Mouse (Mus musculus): ENCODE measurements around the gene Fam162b. TPM values are rescaled to one million over a fixed set of nuclear protein-coding genes. Genes with fewer than 3 reads are reported as not detected.

Fam162b gene
- polyA plus RNA-seq, 1 experiment from 2014 or later: 2.6 TPM

GRCm38 (mm10) chr10:51609741-51610425 lies 19.6 kb upstream of the Fam162b start:
- Histone ChIP-seq H3K27ac (replicated peaks; ENCODE audit: low read depth, low read length) (no peak overlapping the region), H3K27me3 (ENCODE audit: control insufficient read depth, insufficient read depth, low read length) (no peaks in the 10 kb centered on the region), H3K36me3 (ENCODE audit: control insufficient read depth, insufficient read depth, low read length) (no peaks in the 10 kb centered on the region), H3K4me3 (replicated peaks; ENCODE audit: low read depth, low read length) (no peak overlapping the region), H3K9me3 (ENCODE audit: control insufficient read depth, low read length) (no peaks in the 10 kb centered on the region), H3K4me1 (ENCODE audit: control insufficient read depth, insufficient read depth, low read length) (no peaks in the 10 kb centered on the region), H3K9ac (replicated peaks; ENCODE audit: low read length) (no peak overlapping the region), H3K4me2 (ENCODE audit: low read length) (no peak overlapping the region)
- WGBS: 86% methylated on average over 4 of the region's 4 CpGs
- no peak for DNase-seq
- no peak for ATAC-seq (ENCODE audit: low FRiP score, low TSS enrichment)

GRCm38 (mm10) chr10:51596928-51597635 lies 6.8 kb upstream of the Fam162b start:
- 83% methylated on average over 9 of the region's 9 CpGs for WGBS
- H3K36me3 ChIP-seq (ENCODE audit: control insufficient read depth, insufficient read depth, low read length): no peaks in the 10 kb centered on the region
- no peaks in the 10 kb centered on the region for H3K9me3 ChIP-seq (ENCODE audit: control insufficient read depth, low read length)
- DNase-seq (no peak), ATAC-seq (ENCODE audit: low FRiP score, low TSS enrichment) (no peak)
- H3K4me3 ChIP-seq (replicated peaks; ENCODE audit: low read depth, low read length): no peak overlapping the region
- H3K27ac ChIP-seq (replicated peaks; ENCODE audit: low read depth, low read length): no peak overlapping the region
- no peaks in the 10 kb centered on the region for H3K27me3 ChIP-seq (ENCODE audit: control insufficient read depth, insufficient read depth, low read length)
- no peaks in the 10 kb centered on the region for H3K4me1 ChIP-seq (ENCODE audit: control insufficient read depth, insufficient read depth, low read length)
- no peak overlapping the region for H3K9ac ChIP-seq (replicated peaks; ENCODE audit: low read length)
- no peak overlapping the region for H3K4me2 ChIP-seq (ENCODE audit: low read length)

GRCm38 (mm10) chr10:51595001-51595931 lies 4.9 kb upstream of the Fam162b start:
- no peaks in the 10 kb centered on the region for H3K36me3 ChIP-seq (ENCODE audit: control insufficient read depth, insufficient read depth, low read length)
- DNase-seq (peak; percentile 88), ATAC-seq (ENCODE audit: low FRiP score, low TSS enrichment) (no peak)
- H3K27me3 ChIP-seq (ENCODE audit: control insufficient read depth, insufficient read depth, low read length): no peaks in the 10 kb centered on the region; the same call in 1 of the 2 replicates
- H3K4me3 ChIP-seq (replicated peaks; ENCODE audit: low read depth, low read length): no peak overlapping the region
- H3K4me2 ChIP-seq (ENCODE audit: low read length): no peak overlapping the region
- H3K27ac ChIP-seq (replicated peaks; ENCODE audit: low read depth, low read length): no peak overlapping the region
- WGBS: 47% methylated on average over 10 of the region's 10 CpGs
- H3K9ac ChIP-seq (replicated peaks; ENCODE audit: low read length): no peak overlapping the region
- H3K9me3 ChIP-seq (ENCODE audit: control insufficient read depth, low read length): no peaks in the 10 kb centered on the region
- 0 out of 2 replicates have a peak, but pooled peaks cover 1% of the 10 kb centered on the region for H3K4me1 ChIP-seq (ENCODE audit: control insufficient read depth, insufficient read depth, low read length)

- no peak overlapping the region for H3K27ac ChIP-seq (replicated peaks; ENCODE audit: low read depth, low read length)
- WGBS: 89% methylated on average over 2 of the region's 2 CpGs
- peaks cover 5% of the 10 kb centered on the region; the same call in 1 of the 2 replicates for H3K27me3 ChIP-seq (ENCODE audit: control insufficient read depth, insufficient read depth, low read length)
- 0 out of 2 replicates have a peak, but pooled peaks cover 6% of the 10 kb centered on the region for H3K4me1 ChIP-seq (ENCODE audit: control insufficient read depth, insufficient read depth, low read length)
- H3K36me3 ChIP-seq (ENCODE audit: control insufficient read depth, insufficient read depth, low read length): no peaks in the 10 kb centered on the region
- ATAC-seq (ENCODE audit: low FRiP score, low TSS enrichment) (no peak), DNase-seq (no peak)
- H3K9ac ChIP-seq (replicated peaks; ENCODE audit: low read length): no peak overlapping the region
- no peak overlapping the region for H3K4me3 ChIP-seq (replicated peaks; ENCODE audit: low read depth, low read length)
- H3K4me2 ChIP-seq (ENCODE audit: low read length): no peak overlapping the region
- no peaks in the 10 kb centered on the region for H3K9me3 ChIP-seq (ENCODE audit: control insufficient read depth, low read length)
These were observed 1.3 kb upstream of the Fam162b start for GRCm38 (mm10) chr10:51591574-51591973.

GRCm38 (mm10) chr10:51584919-51585318 lies 5.4 kb downstream of the Fam162b start:
- no peak overlapping the region for H3K27ac ChIP-seq (replicated peaks; ENCODE audit: low read depth, low read length)
- 0 out of 2 replicates have a peak, but pooled peaks cover 2% of the 10 kb centered on the region for H3K4me1 ChIP-seq (ENCODE audit: control insufficient read depth, insufficient read depth, low read length)
- DNase-seq: no peak
- H3K9me3 ChIP-seq (ENCODE audit: control insufficient read depth, low read length): no peaks in the 10 kb centered on the region
- no peak overlapping the region for H3K4me2 ChIP-seq (ENCODE audit: low read length)
- no peak overlapping the region for H3K9ac ChIP-seq (replicated peaks; ENCODE audit: low read length)
- no peaks in the 10 kb centered on the region for H3K36me3 ChIP-seq (ENCODE audit: control insufficient read depth, insufficient read depth, low read length)
- H3K27me3 ChIP-seq (ENCODE audit: control insufficient read depth, insufficient read depth, low read length): 0 out of 2 replicates have a peak, but pooled peaks cover 5% of the 10 kb centered on the region
- ATAC-seq (ENCODE audit: low FRiP score, low TSS enrichment): no peak
- no peak overlapping the region for H3K4me3 ChIP-seq (replicated peaks; ENCODE audit: low read depth, low read length)

GRCm38 (mm10) chr10:51584378-51584777 lies 5.9 kb downstream of the Fam162b start:
- 79% methylated on average over 1 of the region's 1 CpGs for WGBS
- ATAC-seq (ENCODE audit: low FRiP score, low TSS enrichment): no peak

GRCm38 (mm10) chr10:51571225-51571996 lies 18.9 kb downstream of the Fam162b start:
- H3K27ac ChIP-seq (replicated peaks; ENCODE audit: low read depth, low read length): no peak overlapping the region
- no peak overlapping the region for H3K4me2 ChIP-seq (ENCODE audit: low read length)
- H3K9me3 ChIP-seq (ENCODE audit: control insufficient read depth, low read length): no peaks in the 10 kb centered on the region
- no peaks in the 10 kb centered on the region for H3K27me3 ChIP-seq (ENCODE audit: control insufficient read depth, insufficient read depth, low read length)
- no peaks in the 10 kb centered on the region for H3K36me3 ChIP-seq (ENCODE audit: control insufficient read depth, insufficient read depth, low read length)
- DNase-seq (no peak), ATAC-seq (ENCODE audit: low FRiP score, low TSS enrichment) (no peak)
- no peaks in the 10 kb centered on the region for H3K4me1 ChIP-seq (ENCODE audit: control insufficient read depth, insufficient read depth, low read length)
- H3K4me3 ChIP-seq (replicated peaks; ENCODE audit: low read depth, low read length): no peak overlapping the region
- no peak overlapping the region for H3K9ac ChIP-seq (replicated peaks; ENCODE audit: low read length)
- WGBS: 80% methylated on average over 9 of the region's 9 CpGs

More at GRCm38 (mm10) chr10:51584378-51584777, 5.9 kb downstream of the Fam162b start:
- Histone ChIP-seq H3K27me3 (ENCODE audit: control insufficient read depth, insufficient read depth, low read length) (0 out of 2 replicates have a peak, but pooled peaks cover under 1% of the 10 kb centered on the region), H3K9ac (replicated peaks; ENCODE audit: low read length) (no peak overlapping the region), H3K4me2 (ENCODE audit: low read length) (no peak overlapping the region), H3K4me3 (replicated peaks; ENCODE audit: low read depth, low read length) (no peak overlapping the region), H3K4me1 (ENCODE audit: control insufficient read depth, insufficient read depth, low read length) (no peaks in the 10 kb centered on the region), H3K27ac (replicated peaks; ENCODE audit: low read depth, low read length) (no peak overlapping the region), H3K9me3 (ENCODE audit: control insufficient read depth, low read length) (no peaks in the 10 kb centered on the region), H3K36me3 (ENCODE audit: control insufficient read depth, insufficient read depth, low read length) (no peaks in the 10 kb centered on the region)
- DNase-seq: no peak

GRCm38 (mm10) chr10:51556005-51556404 lies 34.3 kb downstream of the Fam162b start:
- Histone ChIP-seq H3K9ac (replicated peaks; ENCODE audit: low read length) (no peak overlapping the region), H3K9me3 (ENCODE audit: control insufficient read depth, low read length) (no peaks in the 10 kb centered on the region), H3K27ac (replicated peaks; ENCODE audit: low read depth, low read length) (no peak overlapping the region), H3K4me3 (replicated peaks; ENCODE audit: low read depth, low read length) (no peak overlapping the region), H3K27me3 (ENCODE audit: control insufficient read depth, insufficient read depth, low read length) (no peaks in the 10 kb centered on the region), H3K4me2 (ENCODE audit: low read length) (no peak overlapping the region), H3K36me3 (ENCODE audit: control insufficient read depth, insufficient read depth, low read length) (no peaks in the 10 kb centered on the region), H3K4me1 (ENCODE audit: control insufficient read depth, insufficient read depth, low read length) (peaks cover 2% of the 10 kb centered on the region; the same call in 1 of the 2 replicates)
- DNase-seq (no peak), ATAC-seq (ENCODE audit: low FRiP score, low TSS enrichment) (no peak)
- 81% methylated on average over 1 of the region's 1 CpGs for WGBS

Data from midbrain, embryonic 14.5 days (tissue).